Mouse (Mus musculus) midbrain, embryonic 16.5 days (tissue): ENCODE measurements at regions not wholly inside any gene's neighbourhood (a gene's known extent, or its start where the extent isn't known, plus 50 kb on each side); places are given as distances from the start of the nearest gene placed in this dataset.

ENCODE experiments used
- ATAC-seq: fragments of 200-750 bp; cut with Nextera tagmentation; 2 replicates; pipeline ENCODE4 v1.8.0; 2017; ENCODE audit warnings: moderate TSS enrichment
- H3K27ac ChIP-seq: fragments of 300-500 bp; sonication (generic); 2 replicates; pipeline ENCODE4 v1.5.1; 2014; ENCODE audit warnings: mild to moderate bottlenecking, low read length, mixed read lengths
- H3K27me3 ChIP-seq: fragments of 300-500 bp; sonication (generic); 2 replicates; pipeline ENCODE4 v1.6.1; 2014; ENCODE audit warnings: low read depth, low read length, mixed read lengths; ENCODE audit not compliant: control insufficient read depth, insufficient read depth
- H3K36me3 ChIP-seq: fragments of 300-500 bp; sonication (generic); 2 replicates; pipeline ENCODE4 v1.6.1; 2014; ENCODE audit warnings: mild to moderate bottlenecking, low read length, moderate library complexity, mixed read lengths; ENCODE audit not compliant: control insufficient read depth, insufficient read depth
- H3K4me1 ChIP-seq: fragments of 300-500 bp; sonication (generic); 2 replicates; pipeline ENCODE4 v1.6.1; 2014; ENCODE audit warnings: mild to moderate bottlenecking, low read length, mixed read lengths; ENCODE audit not compliant: control insufficient read depth, insufficient read depth
- H3K4me2 ChIP-seq: fragments of 300-500 bp; sonication (generic); 2 replicates; pipeline ENCODE4 v1.6.1; 2014; ENCODE audit warnings: mild to moderate bottlenecking, low read length, mixed read lengths
- H3K4me3 ChIP-seq: fragments of 300-500 bp; sonication (generic); 2 replicates; pipeline ENCODE4 v1.5.1; 2014; ENCODE audit warnings: low read depth, mild to moderate bottlenecking, low read length, moderate library complexity, mixed read lengths
- H3K9ac ChIP-seq: fragments of 300-500 bp; sonication (generic); 2 replicates; pipeline ENCODE4 v1.6.1; 2014; ENCODE audit warnings: low read depth, low read length, mixed read lengths
- H3K9me3 ChIP-seq: fragments of 300-500 bp; sonication (generic); replicated peaks from 2 replicates; pipeline ENCODE4 v1.6.1; 2014; ENCODE audit warnings: mild to moderate bottlenecking, low read length, mixed read lengths; ENCODE audit not compliant: control insufficient read depth, poor library complexity, severe bottlenecking
- WGBS: fragments of 180-500 bp; shearing (Covaris S2); extraction: QIAGEN DNeasy Blood & Tissue Kit; methylation state at CpG from one replicate; pipeline ENCODE4 v1.1.7; 2014; 5-methylcytosine and 5-hydroxymethylcytosine counted together

DNA sequence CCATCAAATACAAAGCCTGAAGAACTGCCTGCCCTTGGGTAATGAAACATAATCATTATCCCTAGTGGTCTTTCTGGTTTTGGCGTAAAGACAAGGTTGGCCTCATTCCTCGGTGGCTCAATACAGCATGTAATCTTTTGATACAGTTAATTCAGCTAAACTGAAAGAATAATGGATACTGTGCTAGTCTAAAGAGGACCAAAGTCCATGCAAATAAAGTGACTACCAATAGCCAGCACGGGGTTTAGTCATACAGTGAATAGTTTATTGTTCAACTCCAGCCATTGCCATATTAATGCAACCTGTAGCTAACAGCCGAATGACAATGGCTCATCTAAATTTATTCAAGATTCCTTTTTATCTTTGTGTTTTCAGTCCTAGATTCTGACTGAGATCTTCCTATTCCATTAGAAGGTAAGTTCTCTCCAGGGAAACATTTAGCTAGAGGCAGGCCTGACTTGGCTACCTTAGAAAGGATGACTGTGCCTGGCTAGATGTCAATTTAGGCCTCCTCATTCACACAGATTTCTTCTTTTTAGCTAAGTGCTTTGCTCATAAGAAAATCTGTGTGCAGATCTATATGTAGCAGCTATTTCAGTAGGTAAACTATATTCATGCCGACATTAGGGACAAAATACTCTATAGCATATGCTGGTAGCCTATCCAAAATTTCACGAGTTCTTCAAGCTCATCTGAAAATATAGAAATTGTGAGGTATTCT is 74.4 kb downstream of the Arrdc3 start:
- Histone ChIP-seq H3K36me3 (no peaks in the 10 kb centered on the region), H3K27me3 (no peaks in the 10 kb centered on the region), H3K9me3 (no peaks in the 10 kb centered on the region), H3K27ac (no peak overlapping the region), H3K4me3 (no peak overlapping the region), H3K9ac (no peak overlapping the region), H3K4me1 (peaks cover 3% of the 10 kb centered on the region; the same call in 1 of the 2 replicates), H3K4me2 (no peak overlapping the region)
- ATAC-seq = no peak
- WGBS = 61% methylated on average over 6 of the region's 6 CpGs

DNA sequence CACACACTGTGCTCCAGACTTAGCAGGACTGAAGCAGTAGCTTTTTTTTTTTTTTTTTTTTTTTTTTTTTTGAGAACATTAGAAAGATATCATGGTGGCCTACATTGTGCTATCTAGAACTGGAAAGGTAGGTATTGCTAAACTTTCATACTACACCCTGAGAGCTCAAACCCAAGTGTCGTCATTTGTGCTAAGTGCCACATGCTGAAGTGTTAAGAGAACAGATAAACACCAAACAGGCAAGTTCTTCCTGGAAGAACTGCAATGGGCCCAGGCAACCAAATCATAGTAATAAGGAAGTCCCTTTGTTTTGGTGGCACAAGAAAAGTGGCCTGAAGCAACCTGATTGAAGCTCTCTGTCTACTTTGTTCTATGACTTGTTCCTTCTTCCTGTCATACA is 76.6 kb downstream of the Arrdc3 start:
- H3K36me3 ChIP-seq = no peaks in the 10 kb centered on the region
- H3K4me2 ChIP-seq = no peak overlapping the region
- H3K4me3 ChIP-seq = no peak overlapping the region
- H3K27ac ChIP-seq = no peak overlapping the region
- ATAC-seq = no peak
- no peaks in the 10 kb centered on the region for H3K27me3 ChIP-seq
- H3K9me3 ChIP-seq = no peaks in the 10 kb centered on the region
- H3K4me1 ChIP-seq = peaks cover 3% of the 10 kb centered on the region; the same call in 1 of the 2 replicates
- WGBS = 96% methylated on average over 1 of the region's 1 CpGs
- no peak overlapping the region for H3K9ac ChIP-seq

DNA sequence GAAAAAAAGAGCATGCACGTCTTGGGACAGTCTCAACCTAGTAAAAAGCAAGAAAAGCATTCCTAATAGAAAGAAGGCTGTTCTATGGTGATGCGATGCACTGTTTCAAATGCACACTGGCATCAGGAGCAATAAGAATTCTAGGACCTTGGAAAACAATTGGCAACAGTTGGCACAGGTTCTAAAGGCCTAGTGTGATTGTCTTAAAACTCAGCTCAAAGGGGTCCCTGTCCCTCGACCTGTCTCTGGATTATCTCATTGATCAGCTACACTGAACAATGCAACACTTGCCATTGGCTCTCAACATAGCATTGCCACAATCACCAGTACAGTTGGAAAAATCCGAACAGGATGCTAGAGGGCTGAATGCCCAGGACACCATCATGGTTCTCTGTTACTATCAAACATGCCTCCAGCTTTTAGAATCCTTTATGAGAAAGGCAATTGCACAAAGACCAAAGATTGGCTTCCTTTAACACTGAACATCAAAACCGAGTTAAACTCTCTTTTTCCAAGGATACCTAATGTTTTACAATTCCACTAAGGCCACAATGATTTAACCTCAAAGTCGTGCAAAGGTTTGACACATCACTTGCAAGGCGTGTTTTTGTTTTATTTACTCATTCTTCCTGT is 78.9 kb downstream of the Arrdc3 start:
- Histone ChIP-seq H3K4me2 (peak overlapping the region; percentile 79), H3K9me3 (no peaks in the 10 kb centered on the region), H3K27me3 (no peaks in the 10 kb centered on the region), H3K9ac (no peak overlapping the region), H3K36me3 (no peaks in the 10 kb centered on the region), H3K4me3 (peak overlapping the region; percentile 66; the same call in 1 of the 2 replicates), H3K4me1 (peaks cover 3% of the 10 kb centered on the region; the same call in 1 of the 2 replicates), H3K27ac (no peak overlapping the region)
- 42% methylated on average over 7 of the region's 7 CpGs for WGBS
- ATAC-seq = 0 out of 2 replicates have a peak, but pooled peaks have one; percentile 20

DNA sequence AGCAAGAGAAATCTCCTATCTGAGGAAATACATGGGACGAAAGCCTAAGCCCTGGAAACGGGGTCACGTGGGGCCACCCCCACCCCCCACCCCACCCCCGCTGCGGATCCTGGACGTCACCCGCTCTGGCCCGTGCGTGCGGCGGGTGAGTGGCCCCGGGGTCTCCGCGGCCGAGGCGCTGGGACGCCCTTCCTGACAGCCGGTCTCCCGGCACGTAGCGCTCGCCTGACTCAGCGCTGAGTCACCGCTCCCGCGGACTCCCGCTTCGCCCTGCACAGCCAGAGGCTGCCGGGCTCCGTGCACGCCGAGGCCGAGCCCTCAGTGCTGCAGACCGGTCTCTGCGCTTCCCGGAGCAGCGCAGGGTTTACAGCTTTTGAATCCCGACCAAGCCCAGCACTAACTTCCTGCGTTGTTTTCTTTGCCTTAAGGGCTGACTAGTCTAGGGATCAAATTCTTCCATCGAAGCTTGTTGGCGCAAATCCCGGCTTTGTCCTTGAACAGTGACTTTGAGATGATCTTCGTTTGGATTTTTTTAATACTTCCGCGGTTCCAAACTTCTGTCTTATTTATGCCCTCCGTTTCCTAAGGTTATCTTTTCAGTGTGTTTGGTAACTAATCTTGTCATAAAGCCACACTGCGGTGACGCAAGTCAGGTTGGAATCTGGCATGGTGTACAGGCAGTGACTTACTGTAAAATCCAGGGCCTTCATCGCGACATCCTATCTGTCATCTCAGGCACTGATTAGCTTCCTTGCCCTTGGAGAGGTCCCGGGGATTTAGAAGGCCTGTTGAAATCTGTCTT is 79.8 kb downstream of the Arrdc3 start:
- no peaks in the 10 kb centered on the region for H3K27me3 ChIP-seq
- 5% methylated on average over 49 of the region's 51 CpGs for WGBS
- peak overlapping the region; percentile 79 for H3K4me2 ChIP-seq
- peak overlapping the region; percentile 83 for H3K9ac ChIP-seq
- peak; percentile 98 for ATAC-seq
- peak overlapping the region; percentile 66 for H3K4me3 ChIP-seq
- H3K36me3 ChIP-seq = no peaks in the 10 kb centered on the region
- no peaks in the 10 kb centered on the region for H3K9me3 ChIP-seq
- H3K27ac ChIP-seq = peak overlapping the region; percentile 79
- H3K4me1 ChIP-seq = peaks cover 3% of the 10 kb centered on the region; the same call in 1 of the 2 replicates

DNA sequence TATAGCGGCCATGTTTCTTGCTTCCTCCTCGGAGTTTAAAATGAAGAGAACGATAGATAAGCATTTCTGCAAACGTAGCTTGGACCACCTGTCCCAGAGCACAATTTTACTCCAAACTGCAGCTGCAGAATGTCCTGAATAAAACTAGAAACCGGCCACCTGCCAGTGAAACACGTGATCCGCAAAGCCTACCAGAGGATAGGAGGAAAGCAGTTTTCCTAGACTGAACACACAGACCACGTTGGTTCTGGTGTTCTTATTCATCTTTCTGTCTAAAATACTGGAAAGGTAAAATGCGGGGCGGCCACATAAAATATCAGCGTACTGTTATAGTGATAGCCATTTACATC is 80.4 kb downstream of the Arrdc3 start:
- H3K4me3 ChIP-seq = no peak overlapping the region
- no peak overlapping the region; the same call in 1 of the 2 replicates for H3K9ac ChIP-seq
- H3K9me3 ChIP-seq = no peaks in the 10 kb centered on the region
- ATAC-seq = no peak
- H3K27ac ChIP-seq = no peak overlapping the region
- H3K27me3 ChIP-seq = no peaks in the 10 kb centered on the region
- peak overlapping the region; percentile 79 for H3K4me2 ChIP-seq
- no peaks in the 10 kb centered on the region for H3K36me3 ChIP-seq
- H3K4me1 ChIP-seq = peaks cover 3% of the 10 kb centered on the region; the same call in 1 of the 2 replicates
- WGBS = 73% methylated on average over 11 of the region's 11 CpGs

DNA sequence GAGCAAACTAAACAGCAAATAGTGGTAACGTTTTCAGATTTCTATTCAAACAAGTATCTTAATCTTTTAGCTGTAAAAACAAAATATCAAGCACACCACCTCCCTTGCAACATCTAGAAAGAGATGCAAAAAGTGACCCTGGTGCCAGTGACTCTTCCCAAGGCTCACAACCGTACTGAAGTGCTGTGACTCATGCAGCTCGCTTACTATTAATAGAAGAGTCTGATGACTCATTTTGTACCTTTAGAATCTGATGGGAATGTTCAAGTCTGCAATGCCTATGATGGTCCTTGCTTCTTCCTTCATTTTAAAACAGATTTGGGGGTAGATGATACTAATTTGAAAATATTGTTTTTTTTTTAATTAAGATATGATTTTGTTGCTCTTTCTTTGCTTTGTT is 88.5 kb downstream of the Arrdc3 start:
- WGBS = 87% methylated on average over 3 of the region's 3 CpGs
- H3K4me1 ChIP-seq = no peaks in the 10 kb centered on the region
- H3K4me2 ChIP-seq = no peak overlapping the region
- no peak overlapping the region for H3K4me3 ChIP-seq
- ATAC-seq = no peak
- H3K27me3 ChIP-seq = no peaks in the 10 kb centered on the region
- no peaks in the 10 kb centered on the region for H3K9me3 ChIP-seq
- H3K9ac ChIP-seq = no peak overlapping the region
- H3K36me3 ChIP-seq = no peaks in the 10 kb centered on the region
- no peak overlapping the region for H3K27ac ChIP-seq

DNA sequence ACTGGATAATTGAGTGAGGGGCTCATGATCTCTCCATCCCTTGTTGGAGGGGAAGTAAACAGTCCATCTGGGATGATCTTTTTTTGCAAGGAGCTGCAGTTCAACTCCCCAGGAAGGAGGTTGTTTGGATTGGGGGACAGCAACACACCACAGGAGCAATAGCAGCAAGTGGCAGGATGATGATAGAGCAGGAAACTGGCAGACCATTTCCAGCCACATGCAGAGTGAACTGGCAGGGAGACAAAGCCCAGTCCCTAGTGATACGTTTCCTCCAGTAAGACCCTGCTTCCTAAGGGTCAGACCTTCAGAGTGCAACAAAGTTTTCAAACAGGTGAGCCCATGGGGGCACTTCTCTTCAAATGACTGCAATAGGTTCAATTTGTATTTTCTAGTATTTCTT is 91.2 kb downstream of the Arrdc3 start:
- Histone ChIP-seq H3K9ac (no peak overlapping the region), H3K4me3 (no peak overlapping the region), H3K27ac (no peak overlapping the region), H3K4me2 (no peak overlapping the region), H3K36me3 (no peaks in the 10 kb centered on the region), H3K27me3 (no peaks in the 10 kb centered on the region), H3K4me1 (no peaks in the 10 kb centered on the region), H3K9me3 (no peaks in the 10 kb centered on the region)
- ATAC-seq = no peak
- 52% methylated on average over 1 of the region's 1 CpGs for WGBS

DNA sequence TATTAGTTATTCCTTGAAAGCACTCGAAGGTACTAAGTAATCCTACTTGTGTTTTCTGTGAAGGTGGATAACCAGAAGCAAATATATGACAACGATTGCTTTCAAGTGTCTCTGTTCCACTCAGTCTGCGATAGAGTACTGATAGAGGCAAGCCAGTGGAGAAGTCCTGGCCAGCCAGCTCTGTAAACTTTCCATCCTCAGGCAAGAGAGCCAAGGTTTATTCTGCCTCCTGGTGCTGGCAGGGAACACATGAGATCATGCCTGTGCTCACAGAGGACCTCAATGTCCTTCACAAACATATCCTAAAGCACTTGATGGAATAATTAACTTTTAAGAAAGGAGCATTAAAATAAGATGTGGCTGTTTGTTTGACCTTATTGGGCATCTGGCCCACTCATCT is 94.1 kb downstream of the Arrdc3 start:
- no peaks in the 10 kb centered on the region for H3K27me3 ChIP-seq
- H3K4me1 ChIP-seq = no peaks in the 10 kb centered on the region
- 88% methylated on average over 3 of the region's 3 CpGs for WGBS
- no peak for ATAC-seq
- no peaks in the 10 kb centered on the region for H3K9me3 ChIP-seq
- H3K27ac ChIP-seq = no peak overlapping the region
- H3K36me3 ChIP-seq = no peaks in the 10 kb centered on the region
- H3K9ac ChIP-seq = no peak overlapping the region
- no peak overlapping the region for H3K4me2 ChIP-seq
- no peak overlapping the region for H3K4me3 ChIP-seq

DNA sequence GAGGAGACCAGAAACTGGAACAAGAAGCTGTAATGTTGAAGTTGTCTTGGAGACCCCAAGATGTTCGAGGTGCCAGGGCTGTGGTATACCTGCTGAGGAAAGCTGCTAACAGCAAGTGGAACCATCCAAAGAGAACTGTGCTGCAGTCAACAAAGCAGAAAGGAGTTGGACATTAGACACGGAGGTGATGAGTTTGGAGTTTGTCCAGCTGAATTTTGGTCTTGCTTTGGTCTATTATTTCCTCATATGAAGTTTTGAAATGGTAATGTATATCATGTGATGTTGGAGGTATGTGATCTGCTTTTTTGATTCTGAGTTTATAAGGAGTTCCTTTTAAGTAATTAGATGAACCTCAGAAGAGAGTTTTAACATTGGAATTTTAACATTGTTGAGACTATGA is 98.0 kb downstream of the Arrdc3 start:
- Histone ChIP-seq H3K4me1 (no peaks in the 10 kb centered on the region), H3K36me3 (no peaks in the 10 kb centered on the region), H3K27me3 (no peaks in the 10 kb centered on the region), H3K4me3 (no peak overlapping the region), H3K4me2 (no peak overlapping the region), H3K9me3 (no peaks in the 10 kb centered on the region), H3K9ac (no peak overlapping the region), H3K27ac (no peak overlapping the region)
- WGBS = 80% methylated on average over 2 of the region's 2 CpGs
- ATAC-seq = no peak
